Mouse (Mus musculus): ENCODE data around the gene Ttc7b.

The Ttc7b gene

GRCm38 (mm10) chr12:100391890-100392289, 128.7 kb downstream of the Ttc7b start:
- no peak for DNase-seq (ENCODE audit: extremely low spot score, low read depth, low spot score)

GRCm38 (mm10) chr12:100389878-100390710, 130.5 kb downstream of the Ttc7b start:
- no peak for DNase-seq (ENCODE audit: extremely low spot score, low read depth, low spot score)

GRCm38 (mm10) chr12:100386259-100386658, 134.4 kb downstream of the Ttc7b start:
- DNase-seq (ENCODE audit: extremely low spot score, low read depth, low spot score): no peak

- no peak for DNase-seq (ENCODE audit: extremely low spot score, low read depth, low spot score)
These were observed 138.1 kb downstream of the Ttc7b start for GRCm38 (mm10) chr12:100382526-100382925.

DNA sequence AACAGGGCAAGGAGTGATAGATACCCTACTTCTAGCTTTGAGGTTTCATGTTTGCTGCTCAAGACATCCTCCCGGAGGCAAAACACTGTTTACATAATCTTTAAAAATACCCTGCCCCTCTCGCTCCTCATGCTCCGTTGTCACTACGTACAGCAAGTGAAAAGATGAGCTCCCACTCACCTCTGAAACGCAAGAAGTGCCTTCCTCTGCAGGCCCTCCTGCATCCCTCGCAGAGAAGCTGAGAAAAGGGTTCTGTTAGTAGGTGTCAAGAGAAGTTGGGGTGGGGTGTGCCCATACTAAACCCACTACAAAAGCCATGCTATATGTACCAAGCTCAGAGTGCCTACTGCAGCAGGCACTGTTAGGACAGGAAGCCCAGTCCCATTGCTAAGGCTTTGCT, 138.7 kb downstream of the Ttc7b start:
- DNase-seq (ENCODE audit: extremely low spot score, low read depth, low spot score): no peak

- no peak for DNase-seq (ENCODE audit: extremely low spot score, low read depth, low spot score)
These were observed 139.8 kb downstream of the Ttc7b start for GRCm38 (mm10) chr12:100380697-100381291.

DNA sequence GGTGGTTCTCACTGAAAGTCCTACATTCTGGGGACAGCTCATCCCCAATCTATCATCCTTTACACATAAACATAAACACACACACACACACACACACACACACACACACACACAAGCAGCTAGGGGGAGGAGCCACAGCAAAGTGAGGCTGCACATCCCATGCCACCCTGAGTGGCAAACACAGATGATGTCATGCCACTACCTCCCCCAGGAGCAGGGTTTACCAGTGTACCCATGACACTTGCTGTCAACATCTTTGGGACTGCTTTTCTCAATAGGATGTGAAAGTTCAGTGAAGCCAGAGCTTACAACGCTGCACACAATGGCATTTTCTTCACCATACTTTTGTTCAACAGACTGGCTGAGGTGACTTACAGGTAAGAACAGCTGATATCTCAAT, 140.8 kb downstream of the Ttc7b start:
- no peak for DNase-seq (ENCODE audit: extremely low spot score, low read depth, low spot score)

DNA sequence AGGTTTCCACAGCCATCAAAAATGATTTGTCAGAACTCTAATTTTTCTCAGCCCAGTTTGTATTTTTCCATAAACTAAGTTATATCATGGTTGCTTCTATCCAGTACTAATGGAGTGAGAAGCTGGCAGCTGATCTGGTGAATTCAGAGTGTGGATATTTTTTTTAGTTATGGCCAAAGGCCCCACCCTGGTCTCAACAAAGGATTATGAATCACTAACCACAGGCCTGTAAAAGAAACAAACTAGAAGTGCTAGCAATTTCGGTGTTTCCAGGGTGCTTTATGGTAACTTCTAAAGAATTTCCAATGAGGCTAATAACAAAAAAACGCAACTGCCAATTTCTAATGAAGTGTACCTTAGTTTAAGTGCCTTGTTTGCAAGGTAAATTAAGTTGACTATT, 142.4 kb downstream of the Ttc7b start:
- DNase-seq (ENCODE audit: extremely low spot score, low read depth, low spot score): no peak

DNA sequence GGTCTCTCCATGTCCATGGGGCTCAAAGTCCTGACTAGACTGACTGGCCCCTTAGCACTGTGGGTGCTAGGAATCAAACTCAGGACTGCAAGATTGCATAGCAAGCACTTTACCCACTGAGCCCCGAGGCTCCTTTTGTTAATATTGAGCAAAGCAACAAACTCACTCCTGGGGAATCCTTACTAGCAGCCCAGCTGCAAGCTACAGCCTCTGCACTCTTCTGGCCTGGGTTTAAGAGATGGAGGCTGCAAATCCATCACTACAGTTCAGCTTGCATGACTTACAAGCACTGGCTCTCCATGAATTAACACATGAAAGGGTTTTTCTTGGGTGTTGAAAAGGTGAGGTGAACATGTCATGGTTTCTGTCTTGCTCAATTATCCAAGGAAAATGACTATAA, 142.8 kb downstream of the Ttc7b start:
- no peak for DNase-seq (ENCODE audit: extremely low spot score, low read depth, low spot score)

DNA sequence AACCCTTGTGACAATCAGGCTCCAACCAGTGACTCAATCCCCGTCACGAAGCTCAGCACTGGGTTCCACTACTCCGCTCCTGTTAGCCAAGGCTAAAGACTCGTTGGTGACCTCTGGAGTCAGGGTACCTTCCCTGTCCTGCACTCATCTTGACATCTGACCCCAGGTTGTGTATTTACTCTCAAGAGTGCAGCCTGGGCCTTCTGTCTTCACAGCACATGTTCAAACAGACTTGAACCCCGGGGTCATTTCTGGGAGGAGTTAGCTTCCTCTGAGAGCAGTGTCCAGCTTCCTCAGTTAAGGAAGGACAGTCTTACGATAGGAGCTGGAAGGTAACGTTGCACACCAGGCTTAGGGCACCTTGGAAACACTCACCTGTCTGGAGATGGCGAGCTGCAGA, 144.8 kb downstream of the Ttc7b start:
- DNase-seq (ENCODE audit: extremely low spot score, low read depth, low spot score): no peak

GRCm38 (mm10) chr12:100372785-100373184, 147.8 kb downstream of the Ttc7b start:
- DNase-seq (ENCODE audit: extremely low spot score, low read depth, low spot score): no peak

GRCm38 (mm10) chr12:100372015-100372414, 148.6 kb downstream of the Ttc7b start:
- DNase-seq (ENCODE audit: extremely low spot score, low read depth, low spot score): no peak

- DNase-seq (ENCODE audit: extremely low spot score, low read depth, low spot score): no peak
These were observed 150.8 kb downstream of the Ttc7b start for GRCm38 (mm10) chr12:100369786-100370185.

DNA sequence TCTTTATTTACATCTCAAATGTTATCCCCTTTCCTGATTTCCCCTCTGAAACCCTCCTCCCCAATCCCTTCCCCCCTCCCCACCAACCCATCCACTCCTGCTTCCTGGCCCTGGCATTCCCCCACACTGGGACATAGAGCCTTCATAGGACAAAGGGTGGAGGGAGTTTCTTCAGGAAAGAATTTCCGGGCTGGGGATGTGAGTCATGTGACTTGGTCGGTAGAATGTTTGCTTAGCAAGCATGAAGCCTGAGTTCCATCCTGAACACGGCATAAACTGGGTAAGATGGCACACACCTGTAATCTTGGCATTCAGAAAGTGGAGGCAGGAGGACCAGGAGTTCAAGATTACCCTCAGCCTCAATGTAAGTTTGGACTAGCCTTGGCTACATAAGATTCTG, 151.4 kb downstream of the Ttc7b start:
- DNase-seq (ENCODE audit: extremely low spot score, low read depth, low spot score): no peak

DNA sequence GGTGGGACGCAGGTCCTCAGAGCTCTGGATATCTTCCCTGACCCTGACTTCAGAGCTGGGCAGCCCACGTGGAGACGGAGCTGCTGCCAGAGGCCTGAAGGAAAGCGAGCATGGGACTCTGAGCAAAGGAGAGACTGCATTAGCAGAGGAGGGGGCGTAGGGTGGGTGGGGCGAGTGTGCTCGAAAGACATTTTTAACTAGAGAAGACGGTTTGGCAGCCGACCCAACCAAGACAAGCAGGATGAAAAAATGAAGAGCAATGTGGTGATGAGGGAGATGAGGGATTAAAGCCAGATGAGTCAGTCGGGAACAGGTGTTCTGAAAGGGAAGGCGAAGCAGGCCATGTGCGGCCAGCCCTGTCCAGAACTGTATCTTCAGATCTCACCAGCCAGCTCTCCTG, 159.3 kb downstream of the Ttc7b start:
- DNase-seq (ENCODE audit: extremely low spot score, low read depth, low spot score): no peak

GRCm38 (mm10) chr12:100358040-100358620, 162.5 kb downstream of the Ttc7b start:
- DNase-seq (ENCODE audit: extremely low spot score, low read depth, low spot score): no peak

GRCm38 (mm10) chr12:100356407-100356806, 164.2 kb downstream of the Ttc7b start:
- DNase-seq (ENCODE audit: extremely low spot score, low read depth, low spot score): no peak

DNA sequence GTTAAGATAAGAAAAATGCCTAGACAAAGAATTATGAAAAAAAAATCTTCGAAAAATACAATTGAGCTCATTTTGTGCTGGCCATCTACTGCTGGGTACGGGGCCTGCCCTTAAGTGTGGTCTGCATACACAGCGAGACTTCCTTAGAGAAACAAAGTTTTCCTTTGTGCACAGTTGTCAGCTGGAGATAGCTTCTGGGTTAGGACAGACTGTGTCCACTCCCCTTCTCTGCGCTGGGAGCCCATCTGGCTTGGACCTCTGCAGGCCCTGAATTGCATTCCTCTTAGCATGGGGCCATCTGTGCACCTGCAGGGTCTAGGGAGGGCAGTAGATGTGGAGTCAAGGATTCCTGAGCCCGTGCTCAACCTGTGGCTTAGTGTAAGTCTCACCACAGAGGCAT, 165.1 kb downstream of the Ttc7b start:
- no peak for DNase-seq (ENCODE audit: extremely low spot score, low read depth, low spot score)

DNA sequence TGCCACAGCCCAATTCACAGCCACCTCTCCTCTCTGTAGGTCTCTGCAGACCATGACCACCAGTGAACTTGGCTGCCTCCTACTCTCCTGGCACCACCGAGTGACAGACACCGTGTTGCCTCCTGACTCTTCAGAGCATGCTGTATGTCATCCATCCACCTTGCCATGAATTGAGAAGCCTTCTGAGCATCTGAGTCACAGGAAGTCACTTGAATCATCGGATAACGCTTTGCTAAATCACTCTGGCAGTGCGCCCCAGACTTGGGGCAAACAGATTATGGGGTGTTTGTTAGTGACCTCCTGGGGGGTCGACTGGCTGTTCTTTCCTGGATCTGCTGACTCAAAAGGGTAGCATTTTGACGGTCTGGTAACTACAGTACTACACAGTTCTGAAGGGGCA, 166.7 kb downstream of the Ttc7b start:
- no peak for DNase-seq (ENCODE audit: extremely low spot score, low read depth, low spot score)

- DNase-seq (ENCODE audit: extremely low spot score, low read depth, low spot score): no peak
These were observed 167.4 kb downstream of the Ttc7b start for GRCm38 (mm10) chr12:100353075-100353782.

GRCm38 (mm10) chr12:100352094-100352493, 168.5 kb downstream of the Ttc7b start:
- DNase-seq (ENCODE audit: extremely low spot score, low read depth, low spot score): no peak

GRCm38 (mm10) chr12:100343554-100343953, 177.1 kb downstream of the Ttc7b start:
- DNase-seq (ENCODE audit: extremely low spot score, low read depth, low spot score): no peak
